Mouse (Mus musculus): ENCODE measurements at regions not wholly inside any gene's neighbourhood (a gene's known extent, or its start where the extent isn't known, plus 50 kb on each side); places are given as distances from the start of the nearest gene placed in this dataset.
"Not testable (repeated sequence)": the region's sequence is repeated elsewhere in the genome, so short reads cannot be mapped to it uniquely, and the experiment has no call there.

DNA sequence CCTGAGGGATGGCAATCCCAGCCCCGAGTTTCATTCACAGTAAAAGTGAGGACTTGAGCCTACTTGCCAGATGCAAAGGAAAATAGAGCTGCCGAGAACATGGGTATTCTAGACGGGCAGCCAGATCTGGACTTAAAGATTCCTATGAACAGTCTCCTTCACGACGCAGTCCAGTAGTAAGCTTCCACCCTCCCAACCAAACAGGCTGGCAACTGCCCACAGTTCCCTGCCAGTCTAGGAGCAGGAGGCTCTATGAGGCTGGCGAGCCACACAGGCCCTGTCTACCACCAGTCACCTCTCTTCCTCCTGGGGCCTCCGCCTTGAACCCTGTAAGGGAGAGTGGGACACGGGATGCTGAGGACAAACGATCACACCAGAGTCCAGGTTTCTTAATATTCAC is 153.5 kb upstream of the Snrpn start:
- H3K9me3 ChIP-seq (ENCODE audit: control insufficient read depth, low read length): no peaks in the 10 kb centered on the region
- H3K9ac ChIP-seq (ENCODE audit: low read depth, low read length): no peak overlapping the region
- WGBS: 88% methylated on average over 9 of the region's 9 CpGs
- no peak overlapping the region for H3K4me2 ChIP-seq (replicated peaks; ENCODE audit: low read depth, low read length)
- H3K27ac ChIP-seq (ENCODE audit: low read depth, low read length): no peak overlapping the region
- H3K27me3 ChIP-seq (ENCODE audit: control insufficient read depth, insufficient read depth, low read length): no peaks in the 10 kb centered on the region
- no peaks in the 10 kb centered on the region for H3K36me3 ChIP-seq (ENCODE audit: control insufficient read depth, insufficient read depth, low read length)
- H3K4me1 ChIP-seq (replicated peaks; ENCODE audit: control insufficient read depth, insufficient read depth, low read length): no peaks in the 10 kb centered on the region
- no peak for ATAC-seq (ENCODE audit: low FRiP score)
- no peak overlapping the region for H3K4me3 ChIP-seq (ENCODE audit: low read depth, low read length)
- no peak for DNase-seq (ENCODE audit: low spot score)

- H3K27me3 ChIP-seq (ENCODE audit: control insufficient read depth, insufficient read depth, low read length); H3K4me2 ChIP-seq (replicated peaks; ENCODE audit: low read depth, low read length); H3K36me3 ChIP-seq (ENCODE audit: control insufficient read depth, insufficient read depth, low read length); H3K27ac ChIP-seq (ENCODE audit: low read depth, low read length); H3K4me1 ChIP-seq (replicated peaks; ENCODE audit: control insufficient read depth, insufficient read depth, low read length); H3K9me3 ChIP-seq (ENCODE audit: control insufficient read depth, low read length): not testable (repeated sequence)
- peak; percentile 66 for DNase-seq (ENCODE audit: low spot score)
- 0 out of 2 replicates have a peak overlapping the region, but pooled peaks have one; percentile 23 for H3K9ac ChIP-seq (ENCODE audit: low read depth, low read length)
- peak overlapping the region; percentile 25 for H3K4me3 ChIP-seq (ENCODE audit: low read depth, low read length)
- peak; percentile 98 for ATAC-seq (ENCODE audit: low FRiP score)
- WGBS: 16% methylated on average over 22 of the region's 22 CpGs
These were observed 104.3 kb upstream of the Snrpn start for GRCm38 (mm10) chr7:60244187-60244866.

DNA sequence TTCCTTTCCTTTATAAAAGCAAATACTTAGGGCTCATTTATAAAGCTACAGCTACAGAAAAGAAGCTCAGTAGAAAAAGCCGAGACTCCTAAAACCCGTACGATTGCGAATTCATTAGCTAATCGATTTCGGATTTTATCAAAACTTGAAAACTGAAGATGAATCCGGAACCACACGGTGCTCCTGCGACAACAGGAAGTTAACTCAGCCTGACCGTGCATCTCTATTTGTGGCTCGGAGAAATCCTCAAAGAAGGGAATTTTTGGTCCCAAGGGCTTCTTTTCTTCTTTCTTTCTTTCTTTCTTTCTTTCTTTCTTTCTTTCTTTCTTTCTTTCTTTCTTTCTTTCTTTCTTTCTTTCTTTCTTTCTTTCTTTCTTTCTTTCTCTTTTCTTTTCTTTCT is 103.7 kb upstream of the Snrpn start:
- Histone ChIP-seq H3K4me3 (ENCODE audit: low read depth, low read length) (peak overlapping the region; percentile 26), H3K4me2 (replicated peaks; ENCODE audit: low read depth, low read length) (peak overlapping the region; percentile 26; the same call in 1 of the 2 replicates), H3K9ac (ENCODE audit: low read depth, low read length) (peak overlapping the region; percentile 36; the same call in 1 of the 2 replicates)
- H3K36me3 ChIP-seq (ENCODE audit: control insufficient read depth, insufficient read depth, low read length); H3K27ac ChIP-seq (ENCODE audit: low read depth, low read length); H3K4me1 ChIP-seq (replicated peaks; ENCODE audit: control insufficient read depth, insufficient read depth, low read length); H3K27me3 ChIP-seq (ENCODE audit: control insufficient read depth, insufficient read depth, low read length); H3K9me3 ChIP-seq (ENCODE audit: control insufficient read depth, low read length): not testable (repeated sequence)
- WGBS: 30% methylated on average over 11 of the region's 11 CpGs
- peak; percentile 89 for ATAC-seq (ENCODE audit: low FRiP score)
- peak; percentile 44 for DNase-seq (ENCODE audit: low spot score)

GRCm38 (mm10) chr7:60238595-60239195 is 98.7 kb upstream of the Snrpn start:
- not testable (repeated sequence) for H3K4me2 ChIP-seq (replicated peaks; ENCODE audit: low read depth, low read length); H3K4me1 ChIP-seq (replicated peaks; ENCODE audit: control insufficient read depth, insufficient read depth, low read length); H3K27me3 ChIP-seq (ENCODE audit: control insufficient read depth, insufficient read depth, low read length); ATAC-seq (ENCODE audit: low FRiP score); H3K27ac ChIP-seq (ENCODE audit: low read depth, low read length); H3K4me3 ChIP-seq (ENCODE audit: low read depth, low read length); H3K9me3 ChIP-seq (ENCODE audit: control insufficient read depth, low read length); H3K36me3 ChIP-seq (ENCODE audit: control insufficient read depth, insufficient read depth, low read length); H3K9ac ChIP-seq (ENCODE audit: low read depth, low read length); DNase-seq (ENCODE audit: low spot score)
- WGBS: 7% methylated on average over 4 of the region's 4 CpGs

- H3K4me1 ChIP-seq (replicated peaks; ENCODE audit: control insufficient read depth, insufficient read depth, low read length); H3K4me2 ChIP-seq (replicated peaks; ENCODE audit: low read depth, low read length); H3K27me3 ChIP-seq (ENCODE audit: control insufficient read depth, insufficient read depth, low read length); H3K9me3 ChIP-seq (ENCODE audit: control insufficient read depth, low read length); DNase-seq (ENCODE audit: low spot score); H3K9ac ChIP-seq (ENCODE audit: low read depth, low read length); H3K36me3 ChIP-seq (ENCODE audit: control insufficient read depth, insufficient read depth, low read length); H3K27ac ChIP-seq (ENCODE audit: low read depth, low read length); H3K4me3 ChIP-seq (ENCODE audit: low read depth, low read length): not testable (repeated sequence)
- WGBS: 62% methylated on average over 3 of the region's 3 CpGs
- ATAC-seq (ENCODE audit: low FRiP score): peak; percentile 67
These were observed 76.6 kb upstream of the Snrpn start for GRCm38 (mm10) chr7:60216358-60217273.

Data from hindbrain, embryonic 11.5 days (tissue).